Mouse (Mus musculus): ENCODE measurements around the gene Alx3.

DNA sequence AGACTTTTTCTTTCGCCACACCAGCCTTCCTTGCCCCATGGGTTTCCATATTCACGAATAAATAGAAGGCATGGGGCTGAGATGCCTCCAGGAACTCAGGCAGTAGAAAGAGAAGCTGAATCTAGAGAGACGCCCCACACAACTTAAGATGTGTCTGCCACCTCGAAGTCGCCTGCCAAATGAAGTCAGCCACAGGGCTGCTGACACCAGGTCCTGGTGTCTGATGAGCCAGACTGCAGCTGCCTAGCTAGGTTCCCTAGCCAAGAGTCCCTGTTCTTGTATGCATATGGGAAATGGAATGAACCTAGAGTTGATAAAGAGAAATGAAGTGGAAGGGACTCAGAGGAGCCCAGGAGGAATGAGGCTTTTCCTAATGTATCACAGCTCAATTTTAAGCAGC lies 49.6 kb upstream of the Alx3 start:
- TF ChIP-seq GATA1 (IDR thresholded peaks at IDR 0.05; ENCODE audit: borderline replicate concordance, low read length) (no peak), FLI1 (IDR thresholded peaks at IDR 0.05; ENCODE audit: low read length) (no peak)
